Mouse (Mus musculus) embryonic facial prominence, embryonic 14.5 days (tissue): Measurements from ENCODE around the gene Nrxn3. TPM values are rescaled to one million over a fixed set of nuclear protein-coding genes. Genes with fewer than 3 reads are reported as not detected.

Experiments
- ATAC-seq: fragments of 200-750 bp; cut with Nextera tagmentation; 2 replicates; pipeline ENCODE4 v1.8.0; 2017; ENCODE audit warnings: low read depth, moderate number of reproducible peaks, moderate TSS enrichment
- DNase-seq: peaks from one replicate; pipeline ENCODE4 v3.0.0-alpha.2; 2015; ENCODE audit warnings: low spot score
- H3K27ac ChIP-seq: fragments of 300-500 bp; sonication (generic); replicated peaks from 2 replicates; pipeline ENCODE4 v1.5.1; 2014; ENCODE audit warnings: low read depth, mild to moderate bottlenecking, low read length, moderate library complexity
- H3K27me3 ChIP-seq: fragments of 300-500 bp; sonication (generic); replicated peaks from 2 replicates; pipeline ENCODE4 v1.6.1; 2014; ENCODE audit warnings: low read length; ENCODE audit not compliant: control insufficient read depth, insufficient read depth
- H3K36me3 ChIP-seq: fragments of 300-500 bp; sonication (generic); 2 replicates; pipeline ENCODE4 v1.6.1; 2014; ENCODE audit warnings: low read length, mixed read lengths; ENCODE audit not compliant: control insufficient read depth, insufficient read depth
- H3K4me1 ChIP-seq: fragments of 300-500 bp; sonication (generic); 2 replicates; pipeline ENCODE4 v1.6.1; 2014; ENCODE audit warnings: antibody characterized with exemption, low read length; ENCODE audit not compliant: control insufficient read depth, insufficient read depth
- H3K4me2 ChIP-seq: fragments of 300-500 bp; sonication (generic); 2 replicates; pipeline ENCODE4 v1.6.1; 2014; ENCODE audit warnings: low read depth, mild to moderate bottlenecking, low read length, moderate library complexity, mixed read lengths
- H3K4me3 ChIP-seq: fragments of 300-500 bp; sonication (generic); 2 replicates; pipeline ENCODE4 v1.5.1; 2014; ENCODE audit warnings: low read depth, mild to moderate bottlenecking, low read length
- H3K9ac ChIP-seq: fragments of 300-500 bp; sonication (generic); 2 replicates; pipeline ENCODE4 v1.6.1; 2014; ENCODE audit warnings: low read depth, mild to moderate bottlenecking, low read length, moderate library complexity, mixed read lengths
- H3K9me3 ChIP-seq: fragments of 300-500 bp; sonication (generic); 2 replicates; pipeline ENCODE4 v1.6.1; 2016; ENCODE audit warnings: low read length; ENCODE audit not compliant: control insufficient read depth
- WGBS: fragments of 180-500 bp; shearing (Covaris S2); extraction: QIAGEN DNeasy Blood & Tissue Kit; methylation state at CpG from one replicate; pipeline ENCODE4 v1.1.7; 2014; 5-methylcytosine and 5-hydroxymethylcytosine counted together
- polyA plus RNA-seq: library from polyadenylated mRNA; unstranded; fragments of >200 nt; fragmentation: Nextera tagmentation; extraction: Ambion mirVana; gene quantifications from 2 replicates; pipeline ENCODE4 v1.2.1, GENCODE M21; 2014

Nrxn3 gene
- polyA plus RNA-seq, 1 experiment from 2014 or later, result 2.6 TPM

DNA sequence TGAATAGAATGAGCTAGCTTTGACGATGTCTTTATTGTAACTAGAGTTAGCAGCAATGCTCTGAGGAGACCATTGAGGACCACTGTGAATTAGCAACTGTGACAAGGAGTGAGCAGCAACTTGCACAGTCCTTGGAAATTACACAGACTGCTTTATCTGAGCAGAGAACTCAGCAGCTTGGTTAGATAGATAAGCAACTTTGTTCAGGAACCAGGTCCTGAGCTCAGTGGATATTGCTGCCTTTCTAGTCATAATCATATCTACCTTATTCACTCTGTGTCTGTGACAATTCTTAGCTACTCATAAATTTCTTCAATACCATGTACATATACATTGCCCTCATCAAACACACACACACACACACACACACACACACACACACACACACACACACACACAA is 70.6 kb downstream of the Nrxn3 start:
- no peak overlapping the region for H3K27ac ChIP-seq
- no peaks in the 10 kb centered on the region for H3K4me1 ChIP-seq
- H3K9ac ChIP-seq, result no peak overlapping the region
- H3K36me3 ChIP-seq, result no peaks in the 10 kb centered on the region
- ATAC-seq (no peak), DNase-seq (no peak)
- no peaks in the 10 kb centered on the region for H3K27me3 ChIP-seq
- H3K4me2 ChIP-seq, result no peak overlapping the region
- H3K9me3 ChIP-seq, result no peaks in the 10 kb centered on the region
- no peak overlapping the region for H3K4me3 ChIP-seq
- WGBS, result 87% methylated on average over 1 of the region's 1 CpGs

DNA sequence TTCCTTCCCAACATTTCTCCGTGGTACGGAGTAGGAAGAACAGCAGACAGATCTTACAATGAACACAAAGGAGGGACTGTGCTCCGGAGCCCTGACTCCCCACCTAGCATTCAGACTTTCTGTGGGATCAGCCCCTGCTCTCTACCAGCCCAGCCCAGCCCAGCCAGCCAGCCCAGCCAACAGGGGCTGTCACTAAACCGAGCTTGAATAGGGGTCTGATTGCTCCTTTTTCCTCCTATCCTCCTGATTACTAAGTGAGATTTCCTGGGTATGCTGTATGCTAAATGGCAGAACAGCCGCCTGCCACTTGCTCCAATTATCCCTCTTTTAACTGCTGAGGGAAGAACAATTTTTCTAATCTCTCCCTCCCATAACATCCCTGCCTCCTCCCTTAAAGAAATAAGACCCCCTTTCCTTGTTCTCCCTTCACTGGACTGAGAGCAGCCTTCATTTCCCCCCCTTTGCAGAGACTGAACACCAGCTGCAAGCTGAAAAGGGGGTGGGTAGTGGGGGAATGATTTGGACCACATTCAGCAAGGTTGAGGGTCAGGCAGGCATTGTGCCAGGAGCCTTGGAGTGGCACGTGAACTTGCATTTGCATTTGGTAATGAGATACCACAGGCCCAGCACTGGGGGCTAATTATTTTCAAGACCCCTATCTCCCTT is 78.4 kb downstream of the Nrxn3 start:
- DNase-seq, result peak; percentile 32

DNA sequence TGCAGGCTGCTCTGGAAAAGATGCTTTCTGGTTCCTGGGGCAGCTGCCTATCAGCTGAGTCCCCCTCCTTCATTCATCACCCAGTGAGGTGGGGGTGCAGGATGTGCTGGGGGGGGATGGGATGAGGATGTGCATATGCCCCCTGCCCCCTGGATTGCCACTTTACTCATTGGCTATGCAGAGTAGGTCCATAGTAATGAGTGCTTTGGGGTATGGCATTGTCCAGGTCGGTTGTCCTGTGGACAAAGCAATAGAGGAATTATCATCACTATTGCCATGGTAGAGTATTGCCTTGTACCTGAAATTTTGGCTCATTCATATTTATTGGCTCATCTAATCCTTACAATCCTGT is 79.0 kb downstream of the Nrxn3 start:
- Histone ChIP-seq H3K4me1 (no peaks in the 10 kb centered on the region), H3K9ac (no peak overlapping the region), H3K27me3 (no peaks in the 10 kb centered on the region), H3K9me3 (no peaks in the 10 kb centered on the region), H3K36me3 (no peaks in the 10 kb centered on the region), H3K27ac (no peak overlapping the region), H3K4me3 (no peak overlapping the region), H3K4me2 (no peak overlapping the region)
- WGBS, result 32% methylated on average over 1 of the region's 1 CpGs
- ATAC-seq, result no peak
- no peak for DNase-seq

More for the DNA sequence above, 78.4 kb downstream of the Nrxn3 start:
- H3K9me3 ChIP-seq, result no peaks in the 10 kb centered on the region
- H3K4me2 ChIP-seq, result no peak overlapping the region
- H3K4me1 ChIP-seq, result no peaks in the 10 kb centered on the region
- no peaks in the 10 kb centered on the region for H3K36me3 ChIP-seq
- H3K9ac ChIP-seq, result no peak overlapping the region
- H3K4me3 ChIP-seq, result no peak overlapping the region
- no peak overlapping the region for H3K27ac ChIP-seq
- peak; percentile 55; the same call in 1 of the 2 replicates for ATAC-seq
- H3K27me3 ChIP-seq, result no peaks in the 10 kb centered on the region
- 14% methylated on average over 6 of the region's 6 CpGs for WGBS

DNA sequence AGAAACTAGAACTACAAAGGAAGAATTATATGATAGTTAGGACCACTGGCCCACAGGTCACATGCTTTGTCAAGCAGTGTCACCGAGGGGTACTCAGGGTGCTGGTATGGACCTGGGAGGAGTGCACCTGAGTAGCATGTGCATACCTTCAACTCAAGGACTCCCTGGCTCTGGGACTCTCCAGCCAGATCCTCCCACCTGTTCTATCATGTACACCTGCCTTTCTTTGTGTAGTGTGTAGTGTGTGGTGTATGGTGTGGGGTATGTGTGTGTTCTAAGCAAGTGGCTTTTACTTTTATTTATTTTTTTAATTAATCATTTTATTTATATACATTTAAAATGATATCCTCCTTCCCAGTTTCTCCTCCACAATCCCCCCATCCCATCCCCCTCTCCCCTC is 86.3 kb downstream of the Nrxn3 start:
- no peak for ATAC-seq
- Histone ChIP-seq H3K36me3 (no peaks in the 10 kb centered on the region), H3K4me3 (no peak overlapping the region), H3K4me1 (no peaks in the 10 kb centered on the region), H3K4me2 (no peak overlapping the region), H3K27ac (no peak overlapping the region), H3K27me3 (no peaks in the 10 kb centered on the region), H3K9ac (no peak overlapping the region), H3K9me3 (no peaks in the 10 kb centered on the region)
- no peak for DNase-seq
- 85% methylated on average over 1 of the region's 1 CpGs for WGBS

- Histone ChIP-seq H3K27me3 (no peaks in the 10 kb centered on the region), H3K36me3 (no peaks in the 10 kb centered on the region), H3K4me2 (no peak overlapping the region), H3K4me1 (no peaks in the 10 kb centered on the region), H3K4me3 (no peak overlapping the region), H3K9me3 (no peaks in the 10 kb centered on the region), H3K9ac (no peak overlapping the region), H3K27ac (no peak overlapping the region)
- WGBS, result 36% methylated on average over 5 of the region's 5 CpGs
- ATAC-seq, result no peak
- DNase-seq, result peak; percentile 36
These were observed 89.5 kb downstream of the Nrxn3 start for GRCm38 (mm10) chr12:88812173-88812572.

GRCm38 (mm10) chr12:88816865-88817264 is 94.2 kb downstream of the Nrxn3 start:
- Histone ChIP-seq H3K36me3 (no peaks in the 10 kb centered on the region), H3K27ac (no peak overlapping the region), H3K9ac (no peak overlapping the region), H3K27me3 (no peaks in the 10 kb centered on the region), H3K4me1 (no peaks in the 10 kb centered on the region), H3K4me2 (no peak overlapping the region), H3K9me3 (no peaks in the 10 kb centered on the region), H3K4me3 (no peak overlapping the region)
- ATAC-seq (no peak), DNase-seq (no peak)
- 77% methylated on average over 5 of the region's 5 CpGs for WGBS

- H3K4me3 ChIP-seq, result no peak overlapping the region
- H3K27me3 ChIP-seq, result no peaks in the 10 kb centered on the region
- H3K4me1 ChIP-seq, result no peaks in the 10 kb centered on the region
- ATAC-seq, result peak; percentile 71
- 48% methylated on average over 4 of the region's 4 CpGs for WGBS
- H3K9me3 ChIP-seq, result no peaks in the 10 kb centered on the region
- no peaks in the 10 kb centered on the region for H3K36me3 ChIP-seq
- no peak overlapping the region for H3K27ac ChIP-seq
- DNase-seq, result peak; percentile 41
- no peak overlapping the region for H3K9ac ChIP-seq
- H3K4me2 ChIP-seq, result no peak overlapping the region
These were observed 96.1 kb downstream of the Nrxn3 start for GRCm38 (mm10) chr12:88818622-88819334.

GRCm38 (mm10) chr12:88819335-88819709 is 96.6 kb downstream of the Nrxn3 start:
- Histone ChIP-seq H3K9ac (no peak overlapping the region), H3K27ac (no peak overlapping the region), H3K36me3 (no peaks in the 10 kb centered on the region), H3K4me1 (no peaks in the 10 kb centered on the region), H3K4me3 (no peak overlapping the region), H3K4me2 (no peak overlapping the region), H3K27me3 (no peaks in the 10 kb centered on the region), H3K9me3 (no peaks in the 10 kb centered on the region)
- ATAC-seq, result no peak
- 69% methylated on average over 5 of the region's 5 CpGs for WGBS
- no peak for DNase-seq

DNA sequence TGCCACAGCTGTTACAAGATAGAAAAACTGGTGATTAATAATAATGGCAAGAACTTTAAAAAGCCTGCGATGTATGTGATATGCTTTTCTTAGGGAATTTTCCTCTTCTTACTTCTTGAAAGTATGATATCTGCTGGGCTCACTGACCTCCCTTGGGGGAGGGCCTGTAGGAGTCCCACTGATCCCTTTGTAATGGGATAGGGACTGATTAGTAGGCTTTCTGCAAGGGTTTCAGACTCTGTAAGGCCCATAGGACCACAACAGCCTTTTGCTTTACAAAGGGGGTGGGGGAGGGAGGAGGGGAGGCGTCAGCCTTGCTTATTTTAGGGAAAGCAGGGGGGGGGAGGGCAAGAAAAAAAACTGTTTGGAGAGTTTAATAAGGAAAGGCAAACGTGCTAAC is 97.5 kb downstream of the Nrxn3 start:
- no peak for DNase-seq
- H3K27ac ChIP-seq, result no peak overlapping the region
- no peaks in the 10 kb centered on the region for H3K36me3 ChIP-seq
- WGBS, result 10% methylated on average over 3 of the region's 3 CpGs
- H3K9ac ChIP-seq, result no peak overlapping the region
- no peaks in the 10 kb centered on the region for H3K4me1 ChIP-seq
- no peak overlapping the region for H3K4me2 ChIP-seq
- no peaks in the 10 kb centered on the region for H3K27me3 ChIP-seq
- no peak overlapping the region for H3K4me3 ChIP-seq
- ATAC-seq, result no peak
- no peaks in the 10 kb centered on the region for H3K9me3 ChIP-seq
